Mouse (Mus musculus): Measurements from ENCODE around the gene Dydc2. TPM values are rescaled to one million over a fixed set of nuclear protein-coding genes. Genes with fewer than 3 reads are reported as not detected.
A peak's percentile ranks its signal among the peaks of the same experiment; 100 is the strongest.

The Dydc2 gene
- total RNA-seq, 2 experiments from 2014 or later = not detected

GRCm38 (mm10) chr14:41005716-41006115 lies 63.3 kb downstream of the Dydc2 start:
- intact Hi-C loops (cut with DNase I; ENCODE audit: low total_unique reads) = no loop called here
- no peak for DNase-seq

DNA sequence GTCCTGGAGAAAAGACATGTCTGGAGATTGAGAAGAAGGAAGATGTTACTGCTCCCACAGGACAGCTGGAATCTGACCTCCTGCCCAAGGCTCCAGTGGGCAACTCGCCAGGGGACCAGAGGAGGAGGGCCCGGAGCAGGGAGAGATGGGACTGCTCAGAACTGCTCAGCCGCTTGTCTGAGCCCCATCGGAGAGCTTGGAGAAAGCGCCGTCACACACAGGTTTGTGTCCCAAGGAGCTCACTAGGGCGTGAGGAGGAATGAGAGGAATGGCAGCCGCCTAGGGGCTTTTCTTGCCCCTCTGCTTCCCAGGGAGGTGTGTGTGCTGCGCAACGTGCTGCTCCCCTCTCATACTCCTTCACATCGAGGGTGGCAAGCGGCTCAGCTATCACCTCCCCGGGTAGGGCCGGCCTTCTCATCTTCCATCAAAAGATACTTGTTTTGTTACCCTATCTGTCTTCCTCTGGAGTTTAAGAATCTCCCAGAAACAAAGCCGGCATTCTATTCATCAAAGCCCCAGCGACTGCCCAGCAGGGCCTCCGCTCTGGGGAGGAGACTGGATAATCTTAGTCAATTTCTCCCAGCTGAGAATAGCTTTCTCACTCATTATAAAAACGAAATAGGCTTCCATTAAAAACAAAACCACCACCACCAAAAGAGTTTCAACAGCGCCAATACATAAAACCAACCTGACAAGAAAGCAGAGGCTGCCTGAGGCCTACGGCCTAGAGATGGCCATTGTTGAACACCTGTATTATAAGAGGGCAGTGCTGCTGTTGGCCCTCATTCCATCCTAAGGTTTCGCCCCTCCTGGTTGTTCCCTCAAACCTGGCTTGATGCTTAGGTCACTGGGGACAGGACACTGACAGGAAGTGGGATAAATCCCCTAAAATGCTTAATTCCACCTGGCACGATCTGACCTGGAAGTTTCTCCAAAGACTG lies 64.5 kb downstream of the Dydc2 start:
- DNase-seq = peak; percentile 54
- intact Hi-C loops (cut with DNase I; ENCODE audit: low total_unique reads) = no loop called here

DNA sequence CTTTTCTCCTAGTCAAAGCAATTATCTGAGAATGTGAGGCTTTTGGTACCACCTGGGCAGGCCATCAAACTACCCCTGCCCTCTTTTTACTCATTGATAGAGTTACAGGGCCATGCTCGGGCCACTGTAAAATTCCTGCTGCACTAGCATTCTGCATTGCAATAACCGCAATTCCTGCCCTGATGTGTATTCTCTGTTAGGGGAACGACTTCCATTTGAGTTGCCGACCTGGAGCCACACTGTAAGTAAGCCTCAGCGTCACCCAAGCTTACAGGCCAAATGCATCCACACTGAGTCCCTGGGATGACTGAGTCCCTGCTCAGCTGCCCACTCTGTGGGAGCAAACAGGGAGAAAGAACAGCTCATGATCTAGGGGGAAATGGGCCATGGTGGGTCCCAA lies 67.4 kb downstream of the Dydc2 start:
- intact Hi-C loops (cut with DNase I; ENCODE audit: low total_unique reads) = no loop called here
- DNase-seq = no peak

GRCm38 (mm10) chr14:41000801-41001200 lies 68.2 kb downstream of the Dydc2 start:
- DNase-seq = no peak
- intact Hi-C loops (cut with DNase I; ENCODE audit: low total_unique reads) = no loop called here

GRCm38 (mm10) chr14:40999904-41000645 lies 68.9 kb downstream of the Dydc2 start:
- intact Hi-C loops (cut with DNase I; ENCODE audit: low total_unique reads) = no loop called here
- no peak for DNase-seq

Other genes starting within 250 kb of the Dydc2 start
- gene Sh2d4b, start 175.9 kb downstream of the Dydc2 start, total RNA-seq (2021) = under 1 TPM; 0.31 to 0.41 TPM
- gene Tspan14, start 102.4 kb downstream of the Dydc2 start, total RNA-seq (2021) = 10 to 100 TPM; 16.3 to 16.8 TPM
- 1 to 10 TPM; 8.4 to 9.7 TPM for gene Fam213a, start 55.4 kb downstream of the Dydc2 start, total RNA-seq (2021)
- gene Dydc1, start 3.7 kb upstream of the Dydc2 start, total RNA-seq (2021) = not detected
- not detected for gene Mat1a, start 35.8 kb upstream of the Dydc2 start, total RNA-seq (2021)
- gene Sftpa1, start 62.6 kb upstream of the Dydc2 start, total RNA-seq (2021) = not detected
- not detected for gene Mbl1, start 82.2 kb upstream of the Dydc2 start, total RNA-seq (2021)
- not detected for gene Sftpd, start 115.9 kb upstream of the Dydc2 start, total RNA-seq (2021)
- gene Gm2832, start 209.6 kb upstream of the Dydc2 start, total RNA-seq (2021) = not detected

Measured in gastrocnemius, postnatal 14 days (tissue).